Comparison of ENCODE assay signal across 1 mouse cellular context in the genomic region with DNA sequence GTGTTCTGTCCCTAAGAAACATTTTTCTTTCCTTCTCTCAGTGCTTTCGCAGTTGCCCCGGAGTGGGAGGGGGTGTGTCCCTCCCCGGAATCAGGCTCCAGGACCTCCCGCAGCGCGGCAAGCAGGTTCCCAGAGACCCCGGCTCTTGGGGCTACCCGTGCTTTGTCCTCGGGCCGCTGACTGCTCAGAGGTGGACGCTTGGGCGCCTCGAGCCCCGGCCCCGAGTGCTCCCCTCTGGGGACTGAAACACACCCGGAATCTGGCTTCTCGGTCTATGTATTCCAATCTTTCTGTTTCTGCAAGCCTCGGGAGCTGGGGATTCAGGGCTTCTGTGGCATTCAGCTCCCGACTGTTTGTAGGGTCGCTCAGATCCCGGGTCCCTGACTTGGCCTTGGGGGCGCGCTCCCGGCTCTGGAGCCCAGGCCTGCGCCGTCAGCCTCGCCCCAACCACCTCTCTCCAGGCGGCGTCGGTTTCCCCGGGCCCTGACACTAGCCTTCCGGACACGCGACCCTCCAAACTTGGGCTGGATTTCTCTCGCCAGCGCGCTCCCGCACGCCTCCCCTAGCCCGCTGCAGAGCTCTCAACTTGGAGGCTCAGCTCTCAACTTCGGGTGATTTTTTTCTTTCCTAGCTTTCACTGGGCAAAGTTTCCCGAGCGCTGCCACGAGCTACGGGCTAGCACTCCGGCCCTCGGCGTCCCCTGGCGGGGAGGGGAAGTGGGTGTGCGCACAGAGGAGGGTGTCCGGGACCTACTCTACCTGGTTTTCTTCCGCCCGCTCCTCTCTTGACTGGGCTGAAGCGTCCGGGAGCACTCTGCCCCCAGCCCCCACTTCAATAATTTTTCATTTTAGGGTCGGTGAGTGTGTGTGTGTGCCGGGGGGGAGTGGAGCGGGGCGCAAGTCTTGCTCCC.
TF ChIP-seq lines count a peak whose summit lies in the region.

No protein-coding gene starts in this region.

TF ChIP-seq in myocyte, 11 proteins besides CTCF, POLR2A, EP300 and RAD21:
- TF ChIP-seq TCF3 (IDR thresholded peaks at IDR 0.05; ENCODE audit: insufficient read length, low read depth) (no peak), E2F4 (IDR thresholded peaks at IDR 0.05; ENCODE audit: insufficient read depth) (no peak), USF1 (IDR thresholded peaks at IDR 0.05; ENCODE audit: low read depth) (no peak), REST (IDR thresholded peaks at IDR 0.05; ENCODE audit: insufficient read depth, insufficient read length) (no peak), CEBPB (IDR thresholded peaks at IDR 0.05; ENCODE audit: insufficient read depth, poor library complexity, severe bottlenecking) (no peak), POLR2AphosphoS2 (IDR thresholded peaks at IDR 0.05; ENCODE audit: insufficient read length, low read depth) (no peak), SRF (IDR thresholded peaks at IDR 0.05; ENCODE audit: control insufficient read depth, insufficient read length, low read depth) (no peak), TCF12 (IDR thresholded peaks at IDR 0.05; ENCODE audit: insufficient read depth, poor library complexity, severe bottlenecking) (no peak), MYOD1 (IDR thresholded peaks at IDR 0.05; ENCODE audit: control insufficient read depth in 1 of 3, insufficient read length in 2 of 3, low read depth in 2 of 3) (no peak), MYOG (IDR thresholded peaks at IDR 0.05; ENCODE audit: control insufficient read depth in 1 of 3, insufficient read depth in 1 of 3, insufficient read length in 2 of 3, low read depth in 2 of 3) (no peak), MAX (IDR thresholded peaks at IDR 0.05; ENCODE audit: low read depth) (no peak)
